Mouse (Mus musculus): Measurements from ENCODE around the gene Ctnnbl1. TPM values are rescaled to one million over a fixed set of nuclear protein-coding genes. Genes with fewer than 3 reads are reported as not detected.

Ctnnbl1 gene
- polyA plus RNA-seq, 3 experiments from 2014 or later: 45.7 to 73.0 (median 53.6) TPM

DNA sequence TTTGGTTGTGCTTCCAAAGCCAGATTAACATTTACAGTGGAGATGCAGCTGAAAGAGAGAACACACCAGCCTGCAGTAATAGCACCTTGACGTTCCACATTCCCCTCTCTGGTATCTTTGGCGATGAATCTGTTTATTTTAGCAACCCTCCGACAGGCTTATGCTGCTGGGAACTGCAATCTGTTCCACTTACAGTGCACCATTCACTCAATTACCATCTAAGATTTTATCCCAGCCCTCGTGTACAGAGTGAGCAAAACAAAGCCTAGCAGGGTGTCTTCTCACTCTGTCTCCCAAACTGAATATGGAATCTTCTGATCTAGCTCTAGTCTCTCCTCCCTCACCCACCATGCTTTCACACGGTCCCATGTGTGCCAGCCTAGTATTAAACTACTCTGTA, 140.8 kb downstream of the Ctnnbl1 start:
- no peak for ATAC-seq

DNA sequence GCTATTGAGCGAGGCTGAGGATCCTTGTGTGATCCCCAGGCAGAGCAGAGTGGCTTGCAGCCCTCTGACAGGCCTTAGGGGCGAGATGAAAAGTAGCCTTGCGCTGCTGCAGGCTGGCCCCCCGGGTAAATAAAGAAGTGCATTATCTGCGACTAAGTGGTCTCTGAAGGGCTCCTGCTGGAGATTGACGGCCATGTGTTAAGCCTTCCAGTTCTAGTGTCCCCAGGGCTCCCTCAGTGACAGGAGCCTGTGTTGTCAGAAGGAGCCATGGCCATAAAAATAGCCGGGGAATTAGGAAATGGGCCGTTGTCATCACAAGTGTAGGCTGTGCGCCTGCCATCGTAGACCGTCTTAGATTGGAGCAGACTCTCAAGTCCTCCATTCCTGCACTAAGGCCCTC, 144.7 kb downstream of the Ctnnbl1 start:
- ATAC-seq: no peak

DNA sequence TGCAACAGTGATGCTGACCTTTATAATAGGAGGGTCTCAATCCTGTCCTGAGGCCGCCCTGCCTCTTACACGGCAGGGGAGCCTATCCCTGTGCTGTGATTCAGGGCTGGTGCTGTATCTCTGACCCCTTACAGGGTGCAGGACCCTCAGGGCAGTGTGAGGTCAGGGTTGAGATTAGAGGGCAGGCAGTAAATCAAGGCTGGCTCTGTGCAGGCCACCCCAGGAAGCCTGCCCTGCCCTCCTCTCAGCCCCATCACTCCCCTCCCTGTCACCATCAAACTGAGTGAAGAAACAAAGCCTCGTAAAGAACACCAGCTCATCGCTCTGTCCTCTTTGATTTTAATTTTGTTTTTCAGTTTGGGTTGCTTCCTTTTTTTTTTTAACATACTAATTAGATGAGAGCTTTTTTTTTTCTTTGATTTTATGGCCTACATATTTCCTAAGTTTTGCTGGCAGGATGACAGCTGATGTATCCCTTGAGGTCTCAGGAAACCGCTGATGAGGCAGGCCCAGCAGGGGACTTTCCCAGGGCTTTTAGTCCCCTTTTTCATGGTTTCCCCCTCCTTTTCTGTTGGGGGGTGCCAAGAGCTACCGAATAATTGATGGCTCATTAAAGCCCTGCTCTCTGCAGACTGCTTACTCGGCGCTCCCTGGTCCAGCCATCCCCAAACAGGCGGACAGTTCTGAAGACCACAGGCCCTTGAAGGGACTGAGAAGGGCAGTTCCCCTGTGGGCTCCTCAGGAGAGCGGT, 150.2 kb downstream of the Ctnnbl1 start:
- ATAC-seq: peak; percentile 48

DNA sequence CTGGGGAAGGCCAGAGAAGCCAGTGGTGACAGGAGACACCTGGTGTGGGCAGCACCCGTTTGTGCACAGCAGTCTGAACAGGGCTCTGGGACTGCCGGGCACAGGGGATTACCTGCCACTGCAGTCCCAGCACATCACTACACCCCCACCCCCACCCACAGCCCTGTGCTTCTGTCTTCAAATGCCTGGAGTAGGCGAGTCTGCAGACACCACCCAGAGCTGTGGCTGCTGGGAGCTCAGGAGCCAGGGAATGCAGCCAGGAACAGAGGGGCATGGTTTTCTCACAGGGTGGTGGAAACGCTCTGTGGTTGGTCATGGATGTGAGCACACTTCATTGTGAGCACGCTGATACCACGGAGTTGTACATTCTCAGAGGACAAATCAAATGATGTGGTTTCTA, 154.0 kb downstream of the Ctnnbl1 start:
- ATAC-seq: no peak

DNA sequence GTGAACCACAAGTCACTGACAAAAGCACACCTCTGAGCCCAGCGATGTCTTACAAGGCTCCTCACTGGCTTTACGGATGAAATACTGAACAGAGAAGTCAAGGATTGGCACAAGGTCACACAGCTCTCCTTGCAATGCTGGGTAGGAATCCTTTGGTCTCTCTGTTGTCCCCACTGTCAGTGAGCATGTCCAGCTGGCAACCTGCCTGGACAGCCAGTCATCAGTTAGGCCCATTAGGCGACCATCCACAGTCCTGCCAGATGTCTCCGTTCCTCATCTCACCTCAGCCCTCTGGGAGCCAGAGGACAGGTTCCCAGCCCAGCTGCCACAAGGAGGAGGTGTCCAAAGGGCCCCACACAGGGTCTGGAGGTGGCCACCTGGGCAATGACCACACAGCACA, 159.9 kb downstream of the Ctnnbl1 start:
- no peak for ATAC-seq

DNA sequence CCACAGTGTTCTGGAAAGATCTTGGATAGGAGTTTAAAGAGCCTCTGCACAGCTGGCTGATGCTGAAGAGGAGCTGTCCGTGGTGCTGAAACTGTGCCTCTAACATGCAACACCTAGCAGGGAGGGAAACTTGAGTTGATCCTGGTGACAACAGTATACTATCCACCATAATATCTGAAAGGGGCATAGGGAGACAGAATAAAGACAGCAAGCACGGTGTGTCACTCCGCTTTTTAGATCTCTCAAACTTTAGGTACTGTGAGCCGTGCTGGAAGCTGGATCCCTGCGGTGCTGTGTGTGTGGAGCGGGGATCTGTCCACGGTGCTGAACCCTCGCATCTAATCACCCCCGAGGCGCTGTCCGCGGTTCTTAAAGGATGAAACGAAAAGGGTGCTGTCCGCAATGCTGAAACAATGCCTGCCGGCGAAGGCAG, 176.0 kb downstream of the Ctnnbl1 start:
- ATAC-seq: no peak

DNA sequence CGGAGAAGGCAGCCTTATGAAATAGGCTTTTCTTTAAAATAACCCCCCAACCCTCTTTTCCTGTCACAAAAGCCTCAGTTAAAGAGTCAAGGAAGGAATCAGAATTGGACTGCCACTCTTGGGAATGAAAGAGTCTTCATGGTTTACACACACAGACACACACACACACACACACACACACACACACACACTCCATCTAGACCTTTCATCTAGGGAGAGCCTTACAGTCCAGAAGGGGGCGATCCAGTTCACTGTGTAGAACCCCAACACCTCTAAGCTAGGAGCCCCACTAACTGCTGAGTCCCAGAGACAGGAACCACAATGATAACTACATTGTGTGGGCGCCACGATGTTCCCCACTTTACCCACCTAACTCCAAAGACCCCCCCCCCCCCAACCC, 176.5 kb downstream of the Ctnnbl1 start:
- no peak for ATAC-seq

DNA sequence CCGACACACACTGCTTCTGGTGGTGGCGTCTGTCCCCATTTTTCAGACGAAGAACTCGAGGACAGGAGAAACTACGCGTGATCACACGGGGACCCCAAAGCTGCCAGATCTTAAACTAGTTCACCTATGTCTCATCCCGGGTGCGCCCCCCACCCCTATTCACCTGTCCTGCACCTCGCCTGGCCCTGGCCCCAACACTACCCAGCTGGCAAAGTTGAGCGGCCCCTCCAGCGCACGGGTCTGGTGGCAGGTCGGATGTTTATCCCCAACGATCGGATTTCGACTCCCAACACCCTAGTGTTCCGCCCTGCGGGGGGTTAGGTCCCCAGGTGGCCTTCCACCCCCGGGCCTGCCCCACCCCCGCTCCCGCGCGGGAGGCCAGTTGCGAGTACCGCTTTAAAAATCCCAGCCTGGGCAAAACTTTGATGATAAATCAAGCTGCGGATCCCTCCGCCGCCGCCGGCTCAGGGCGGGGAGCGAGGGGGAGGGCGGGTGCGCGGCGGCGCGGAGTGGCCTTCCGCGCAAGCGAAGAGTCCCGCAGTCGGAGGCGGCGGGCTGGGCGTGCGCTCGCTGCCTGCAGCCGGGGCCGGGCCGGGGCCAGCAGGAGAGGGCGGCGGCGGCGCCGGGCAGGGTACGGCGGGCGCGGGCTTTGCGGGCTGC, 177.0 kb downstream of the Ctnnbl1 start, which contains the start of gene Vstm2l:
TSS of gene Vstm2l (plus strand) at position 549 of the 660 bp plus-strand sequence.
- ATAC-seq: no peak

DNA sequence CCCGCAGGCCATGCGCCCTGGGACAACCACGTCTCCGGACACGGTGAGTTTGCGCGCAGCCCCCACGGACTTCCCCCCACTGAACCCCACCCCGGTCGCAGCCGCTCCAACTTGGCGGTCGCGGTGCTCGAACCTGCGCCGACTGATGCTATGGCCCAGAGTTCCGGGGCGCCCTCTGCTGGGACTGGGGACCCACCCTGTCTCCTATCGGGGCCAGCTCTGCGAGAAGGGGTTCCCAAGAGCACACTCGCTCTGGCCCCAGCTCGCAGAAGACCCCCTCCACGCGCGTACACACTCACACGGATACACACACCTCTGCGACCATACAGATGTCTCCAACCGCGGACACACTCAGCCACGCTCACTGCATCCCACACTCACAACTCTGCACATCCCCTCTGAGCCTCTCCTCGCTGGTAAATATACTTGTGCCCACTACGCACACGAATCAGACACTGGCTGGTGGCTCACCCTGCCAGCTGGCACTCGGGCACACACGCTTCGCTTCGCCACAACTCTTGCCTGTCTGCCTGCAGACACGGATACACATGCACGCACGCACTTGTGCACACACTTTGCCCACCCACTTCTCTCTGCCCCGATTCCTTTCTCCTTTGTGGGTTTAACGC, 177.8 kb downstream of the Ctnnbl1 start:
- no peak for ATAC-seq

DNA sequence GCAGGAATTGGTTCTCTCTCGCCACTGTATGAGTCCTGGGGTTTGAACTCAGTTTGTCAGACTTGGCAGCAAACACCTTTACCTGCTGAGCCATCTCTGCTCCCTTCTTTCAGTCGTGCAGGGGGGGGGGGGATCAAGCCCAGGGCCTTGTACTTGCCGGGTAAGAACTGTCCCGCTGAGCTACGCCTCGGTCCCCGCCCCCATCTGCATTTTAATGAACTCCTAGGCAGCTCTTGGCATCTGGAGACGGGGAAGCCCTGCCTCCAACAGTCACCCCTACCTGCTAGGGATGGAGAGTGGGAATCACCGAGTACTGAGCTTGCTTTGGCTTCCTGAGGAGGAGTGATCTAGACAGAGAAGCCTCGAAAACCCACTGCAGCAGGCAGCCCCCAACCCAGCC, 181.3 kb downstream of the Ctnnbl1 start:
- ATAC-seq: no peak

DNA sequence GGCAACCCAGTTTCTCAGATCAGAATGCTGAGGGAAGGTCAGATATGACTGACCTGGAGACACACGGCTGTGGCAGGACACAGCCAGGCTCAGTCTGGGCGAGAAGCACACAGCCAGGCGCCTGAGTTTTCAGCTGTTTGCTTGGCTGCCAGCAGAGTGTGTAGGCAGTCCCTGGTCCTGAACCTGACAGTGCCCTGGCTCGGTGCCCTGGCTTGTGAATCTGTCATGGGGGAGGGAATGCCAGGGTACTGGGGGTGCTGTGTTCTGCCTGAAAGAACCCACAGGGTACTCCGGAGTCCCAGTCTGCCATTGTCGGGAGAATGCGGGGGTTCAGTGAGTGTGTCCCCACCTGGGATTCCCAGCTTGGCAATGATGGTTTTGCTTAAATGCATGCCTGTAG, 184.3 kb downstream of the Ctnnbl1 start:
- ATAC-seq: no peak

DNA sequence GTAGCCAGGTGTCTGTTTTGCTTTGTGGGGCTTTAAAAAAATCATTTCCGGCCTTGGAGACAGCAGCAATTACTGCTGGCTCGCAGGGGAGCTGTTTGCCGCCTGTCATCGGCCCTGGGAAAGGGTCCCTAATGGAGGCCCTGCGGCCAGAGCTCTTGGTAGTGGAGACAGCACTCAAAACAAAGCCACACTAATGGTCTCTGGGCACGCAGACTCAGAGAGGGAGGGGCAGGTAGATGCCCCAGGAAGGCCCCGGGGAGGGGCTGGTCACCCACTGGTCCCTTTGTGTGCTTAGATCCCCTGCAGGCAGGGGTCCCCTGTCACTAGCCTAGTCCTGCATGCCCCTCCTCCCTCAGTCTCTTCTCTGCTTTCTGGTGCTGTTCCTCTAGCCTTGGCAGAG, 186.2 kb downstream of the Ctnnbl1 start:
- ATAC-seq: no peak

DNA sequence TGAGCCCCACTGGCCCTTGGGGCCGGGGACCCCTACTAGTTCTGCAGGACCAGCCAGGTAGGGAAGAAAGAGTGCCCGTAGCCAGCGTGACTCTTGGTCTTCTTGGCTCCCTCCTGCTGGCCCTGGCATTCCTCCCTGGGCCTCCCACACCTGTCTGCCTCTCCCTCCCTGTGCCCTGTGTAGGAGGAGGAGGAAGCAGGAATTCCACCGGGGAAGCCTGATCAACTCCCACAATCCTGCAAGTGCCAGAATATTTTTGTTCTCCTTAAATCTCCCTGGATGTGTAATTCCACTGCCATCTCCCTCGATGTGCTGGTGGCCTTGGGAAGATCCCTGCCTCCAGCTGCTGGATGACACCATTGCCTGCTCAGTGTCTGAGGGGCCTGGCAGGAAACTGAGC, 187.3 kb downstream of the Ctnnbl1 start:
- no peak for ATAC-seq

DNA sequence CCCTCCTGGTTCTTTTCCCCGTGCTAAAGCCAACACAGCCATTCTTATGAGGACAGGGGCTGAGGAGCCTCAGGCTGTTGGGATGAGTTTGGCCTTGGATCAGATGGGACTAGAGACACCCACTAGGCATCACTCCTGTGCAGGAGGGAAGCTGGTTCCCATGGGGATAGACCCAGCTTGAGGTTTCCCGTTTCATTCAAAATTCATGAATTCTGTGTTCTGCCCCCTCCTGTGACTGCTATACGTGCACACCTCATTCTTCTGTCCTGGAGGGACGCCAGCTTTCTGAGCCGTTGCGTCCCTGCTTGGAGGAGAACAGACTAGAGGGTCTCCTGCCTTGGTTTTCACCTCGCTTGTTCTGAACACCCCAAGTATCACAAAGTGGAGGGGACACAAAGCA, 189.3 kb downstream of the Ctnnbl1 start:
- no peak for ATAC-seq

DNA sequence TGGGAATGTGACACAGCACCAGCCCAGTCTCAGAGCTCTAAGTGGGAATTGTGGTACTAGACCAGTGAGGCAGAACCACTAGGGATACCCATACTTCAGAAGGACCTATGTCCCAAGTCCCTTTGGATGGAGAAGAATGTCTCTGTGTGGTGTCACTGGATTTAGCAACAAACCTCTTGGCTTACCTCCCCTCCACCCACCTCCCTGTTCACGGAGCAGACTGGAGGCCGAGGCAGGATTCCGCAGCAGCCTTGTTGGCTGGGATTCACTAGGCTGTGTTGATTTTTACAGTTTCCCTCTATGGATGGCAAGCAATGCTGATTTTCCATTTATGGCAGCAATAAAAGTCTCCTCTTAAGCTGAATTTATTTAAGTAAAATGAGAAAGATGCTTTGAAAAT, 189.7 kb downstream of the Ctnnbl1 start:
- no peak for ATAC-seq

DNA sequence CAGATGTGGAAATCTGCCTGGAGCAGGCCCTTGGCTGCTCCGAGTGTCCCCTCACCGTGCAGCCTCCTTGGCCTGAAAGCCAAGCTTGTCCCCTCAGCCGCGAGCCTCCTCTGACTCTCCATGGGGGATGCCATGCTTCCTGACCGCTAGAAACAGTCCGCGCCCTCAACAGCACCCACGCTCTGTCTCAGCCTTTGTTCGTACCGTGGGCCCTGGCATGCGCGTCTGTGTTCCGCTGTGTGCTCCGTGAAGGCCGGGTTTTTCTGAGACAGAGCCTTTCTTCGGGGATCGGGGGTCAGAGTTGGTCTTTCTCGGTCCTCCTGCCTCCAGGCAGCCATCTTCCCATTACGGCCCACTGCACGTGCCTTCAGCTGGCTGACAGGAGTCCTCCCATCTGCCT, 190.2 kb downstream of the Ctnnbl1 start:
- no peak for ATAC-seq

DNA sequence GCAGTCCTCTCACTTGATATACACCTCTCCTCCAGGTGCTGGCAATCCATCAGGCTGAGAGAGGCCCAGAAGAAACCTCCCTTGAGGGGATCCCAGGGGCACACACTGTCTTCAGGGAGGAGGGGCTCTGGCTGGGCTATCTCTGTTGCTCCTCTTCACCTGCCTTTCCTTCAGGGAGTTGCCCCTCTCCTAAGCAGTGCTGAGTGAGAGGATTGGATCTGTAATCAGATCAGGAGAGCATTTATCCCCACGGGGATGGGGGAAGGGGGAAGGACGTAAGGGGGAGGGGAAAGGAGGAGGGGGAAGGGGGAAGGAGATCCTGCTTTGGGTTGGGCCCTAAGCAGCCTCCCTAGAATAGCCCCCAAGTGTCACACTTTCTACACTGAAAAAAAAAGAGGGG, 190.6 kb downstream of the Ctnnbl1 start:
- ATAC-seq: no peak

DNA sequence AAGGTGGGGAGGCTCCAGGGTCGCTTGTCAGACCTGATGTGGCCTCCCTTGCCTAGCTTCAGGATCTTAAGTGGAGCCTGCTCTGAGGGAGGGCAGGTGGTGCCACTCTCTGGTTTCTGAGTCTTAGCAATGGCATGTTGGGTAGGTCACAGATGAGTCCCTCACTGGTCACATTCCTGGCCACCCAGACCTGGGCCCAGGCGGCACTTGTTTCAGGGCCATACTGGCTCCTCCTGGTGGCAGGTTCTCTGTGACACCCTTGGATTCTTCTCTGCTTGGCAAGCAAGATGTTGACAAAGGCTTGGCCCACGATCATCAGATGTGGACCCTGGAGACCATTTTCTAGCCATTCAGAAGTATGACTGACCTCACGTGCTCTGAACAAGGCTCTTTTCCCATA, 195.5 kb downstream of the Ctnnbl1 start:
- ATAC-seq: no peak

DNA sequence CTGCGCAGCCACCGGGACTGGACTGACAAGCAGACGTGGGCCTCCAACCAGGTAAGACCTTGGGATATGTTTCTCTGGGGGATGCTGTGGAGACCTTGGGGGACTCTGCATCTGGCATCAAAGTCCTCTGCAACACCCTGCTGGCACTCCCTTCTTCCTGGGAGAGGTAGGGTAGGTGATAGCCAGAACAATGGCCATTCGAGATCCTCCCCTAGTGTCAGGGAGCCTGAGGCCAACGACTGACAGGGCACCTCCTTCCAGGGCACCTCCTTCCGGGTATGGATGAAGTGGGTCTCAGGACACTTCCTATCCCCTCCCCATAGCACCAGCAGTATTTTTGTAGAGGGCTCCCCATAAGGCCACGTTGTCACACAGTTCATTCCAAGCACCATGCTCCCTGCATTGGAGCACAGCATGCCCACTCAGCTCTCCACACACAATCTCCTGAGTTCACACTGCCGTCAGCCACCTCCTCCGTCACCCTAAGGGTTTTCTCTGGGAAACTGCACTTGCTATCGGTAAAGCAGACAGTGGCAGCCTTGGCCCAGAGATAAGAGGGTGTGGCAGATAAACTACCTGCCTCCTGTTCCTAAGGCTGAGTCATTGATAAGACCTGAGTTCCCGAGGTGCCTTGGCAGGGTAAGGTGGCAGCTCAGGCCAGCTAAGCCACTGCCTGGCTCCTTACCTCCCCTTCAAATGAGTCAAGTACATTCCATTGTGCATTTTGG, 198.4 kb downstream of the Ctnnbl1 start:
- no peak for ATAC-seq

DNA sequence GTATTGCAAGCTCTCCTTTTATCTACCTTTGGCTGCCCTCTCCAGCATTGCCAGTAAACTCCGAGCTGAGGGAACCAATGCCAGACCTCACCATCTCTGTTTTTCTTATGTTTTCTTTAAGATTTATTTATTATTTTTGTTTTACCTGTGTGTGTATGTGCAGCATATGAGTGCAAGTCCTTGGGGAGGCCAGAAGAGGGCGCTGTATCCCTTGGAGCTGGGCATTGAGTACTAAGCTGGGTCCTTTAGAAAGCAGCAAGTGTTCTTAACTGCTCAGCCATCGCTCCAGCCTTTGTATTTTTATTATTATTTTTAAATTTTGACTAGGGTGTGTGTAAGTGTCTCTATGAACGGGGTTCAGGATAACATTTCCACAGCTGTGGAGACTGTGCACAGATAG, 199.5 kb downstream of the Ctnnbl1 start:
- ATAC-seq: no peak

DNA sequence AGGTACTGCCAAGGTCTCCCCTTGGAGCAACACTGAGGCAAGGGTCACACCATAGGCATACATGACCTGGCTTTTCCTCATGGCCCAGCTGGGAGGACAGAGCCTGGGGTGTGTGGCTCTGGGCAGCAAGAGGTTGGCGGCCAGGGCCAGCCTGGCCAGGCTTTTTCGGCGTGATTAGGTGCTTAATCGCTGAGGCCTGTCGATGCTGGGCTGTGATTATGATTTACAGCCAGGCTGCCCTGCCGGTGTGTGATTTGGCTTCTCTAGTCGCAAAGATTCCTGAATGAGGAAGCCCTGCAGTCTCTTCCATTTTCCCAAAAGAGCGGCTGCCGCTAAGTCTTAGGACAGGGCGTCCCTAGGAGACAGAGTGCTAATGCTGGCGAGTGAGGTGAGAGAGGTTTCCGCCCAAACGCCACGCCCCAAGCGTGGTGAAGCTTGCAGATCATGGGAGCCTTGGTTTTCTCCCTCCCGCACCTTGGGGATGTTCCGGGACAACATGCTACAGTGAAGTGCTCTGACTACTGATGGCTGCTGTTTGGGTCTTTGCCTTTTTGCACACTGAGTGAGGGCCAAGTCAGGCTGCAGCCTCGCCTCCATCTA, 203.5 kb downstream of the Ctnnbl1 start:
- ATAC-seq: no peak
